Mouse (Mus musculus) kidney, adult 2 months (tissue): ENCODE results near the gene Lgals12. TPM values are rescaled to one million over a fixed set of nuclear protein-coding genes. Genes with fewer than 3 reads are reported as not detected.
A peak's percentile ranks its signal among the peaks of the same experiment; 100 is the strongest.

Experiments
- DNase-seq: peaks from one replicate; pipeline ENCODE4 v3.0.0; 2021
- H3K27ac ChIP-seq: fragments of 200-500 bp; 2 replicates; pipeline ENCODE4 v1.5.1; 2012; ENCODE audit warnings: low read depth, low read length, control low read depth, inconsistent platforms; ENCODE audit not compliant: insufficient read depth
- H3K27me3 ChIP-seq: fragments of 200-500 bp; replicated peaks from 2 replicates; pipeline ENCODE4 v1.6.1; 2012; ENCODE audit warnings: mild to moderate bottlenecking, moderate library complexity, low read length, inconsistent platforms; ENCODE audit not compliant: control insufficient read depth, insufficient read depth
- H3K36me3 ChIP-seq: fragments of 200-500 bp; 2 replicates; pipeline ENCODE4 v1.6.1; 2012; ENCODE audit warnings: mild to moderate bottlenecking, moderate library complexity, low read length, inconsistent platforms; ENCODE audit not compliant: control insufficient read depth, insufficient read depth
- H3K4me1 ChIP-seq: fragments of 200-500 bp; 2 replicates; pipeline ENCODE4 v1.6.1; 2011; ENCODE audit warnings: low read length; ENCODE audit not compliant: control insufficient read depth, insufficient read depth
- H3K4me3 ChIP-seq: fragments of 200-500 bp; 2 replicates; pipeline ENCODE4 v1.5.1; 2011; ENCODE audit warnings: mild to moderate bottlenecking, low read depth, low read length, control low read depth; ENCODE audit not compliant: insufficient read depth
- CTCF ChIP-seq: fragments of 200-500 bp; conservative IDR thresholded peaks from 2 replicates; pipeline ENCODE4 v1.5.1; 2011; ENCODE audit warnings: low read depth, mild to moderate bottlenecking, control low read depth, low read length, moderate library complexity, mixed read lengths; ENCODE audit not compliant: insufficient read depth, insufficient read length
- POLR2A ChIP-seq: fragments of 200-500 bp; IDR thresholded peaks from one replicate; pipeline ENCODE4 v1.6.1; 2011; ENCODE audit warnings: low read depth, low read length, control low read depth
- WGBS: fragments of 180-500 bp; shearing (Covaris S2); methylation state at CpG from one replicate; pipeline ENCODE4 v1.1.7; 2018; 5-methylcytosine and 5-hydroxymethylcytosine counted together
- polyA plus RNA-seq: library from polyadenylated mRNA; depleted of rRNA; stranded (reverse); fragments of >200 nt; gene quantifications from 2 replicates; pipeline ENCODE4 v1.2.3, GENCODE M21; 2012; rRNA removed

Gene Lgals12
- polyA plus RNA-seq: 5.1 and 5.3 TPM in 2 replicates

GRCm38 (mm10) chr19:7606801-7607689 lies at the start of gene Lgals12:
Gene Lgals12 (minus strand): TSS chr19:7607193.
- Histone ChIP-seq H3K27ac (no peak within 1 kb of the TSS), H3K4me3 (no peak within 1 kb of the TSS), H3K4me1 (peaks cover 3% of the 10 kb centered on the region; the same call in 1 of the 2 replicates), H3K36me3 (no peaks in the 10 kb centered on the region), H3K27me3 (no peaks in the 10 kb centered on the region)
- 11% methylated on average over 15 of the region's 15 CpGs for WGBS
- DNase-seq: peak; percentile 35
- TF ChIP-seq CTCF (no peak), POLR2A (no peak)

DNA sequence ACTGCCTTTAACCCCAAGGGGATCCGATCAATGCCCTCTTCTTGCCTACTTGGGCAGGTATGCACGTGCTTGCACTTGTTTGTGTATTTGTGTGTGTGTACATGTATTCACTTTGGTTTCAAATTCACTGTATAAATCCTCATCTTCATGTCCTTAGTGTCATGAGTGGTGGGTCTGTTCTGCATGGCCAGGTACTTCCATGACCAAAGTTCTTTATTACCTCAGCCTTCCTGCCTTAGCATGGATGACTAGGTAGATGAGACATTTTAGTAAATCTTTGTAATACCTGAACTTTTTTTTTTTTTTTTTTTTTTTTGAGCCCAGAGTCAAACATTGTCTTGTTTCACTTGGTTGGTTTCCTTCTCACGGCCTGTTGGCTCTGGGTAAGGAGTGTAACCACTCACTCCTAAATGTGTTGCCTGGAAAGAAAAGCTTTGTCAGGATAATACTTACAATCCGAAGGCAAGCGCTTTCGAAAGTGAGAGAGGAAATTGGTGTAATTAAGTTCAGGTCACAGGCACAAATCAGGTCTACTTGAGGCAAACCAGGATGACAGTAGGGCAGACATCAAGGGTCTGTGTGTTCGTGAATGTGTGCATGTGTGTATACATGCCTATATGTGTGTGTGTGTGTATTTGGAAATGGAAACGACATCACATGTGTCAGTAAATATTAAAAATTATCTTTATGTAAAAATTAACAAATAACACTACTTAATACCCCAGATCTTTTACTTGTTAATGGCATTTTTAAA lies 42.1 kb upstream of the Lgals12 start:
- TF ChIP-seq POLR2A (no peak), CTCF (no peak)
- 38% methylated on average over 8 of the region's 8 CpGs for WGBS
- Histone ChIP-seq H3K4me3 (no peak overlapping the region), H3K27me3 (no peaks in the 10 kb centered on the region), H3K36me3 (no peaks in the 10 kb centered on the region), H3K4me1 (no peaks in the 10 kb centered on the region; the same call in 1 of the 2 replicates), H3K27ac (peak overlapping the region; percentile 43; the same call in 1 of the 2 replicates)
- DNase-seq: peak; percentile 69

- Histone ChIP-seq H3K4me3 (no peak overlapping the region), H3K36me3 (no peaks in the 10 kb centered on the region), H3K27ac (no peak overlapping the region), H3K27me3 (no peaks in the 10 kb centered on the region), H3K4me1 (no peaks in the 10 kb centered on the region; the same call in 1 of the 2 replicates)
- DNase-seq: peak; percentile 56
- TF ChIP-seq CTCF (no peak), POLR2A (no peak)
- 65% methylated on average over 1 of the region's 1 CpGs for WGBS
Observed at GRCm38 (mm10) chr19:7633786-7634185, 26.8 kb upstream of the Lgals12 start.

GRCm38 (mm10) chr19:7633021-7633420 lies 26.0 kb upstream of the Lgals12 start:
- TF ChIP-seq CTCF (no peak), POLR2A (no peak)
- no peak overlapping the region for H3K4me3 ChIP-seq
- H3K27me3 ChIP-seq: no peaks in the 10 kb centered on the region
- peak; percentile 68 for DNase-seq
- no peaks in the 10 kb centered on the region for H3K36me3 ChIP-seq
- H3K27ac ChIP-seq: no peak overlapping the region
- no peaks in the 10 kb centered on the region; the same call in 1 of the 2 replicates for H3K4me1 ChIP-seq

DNA sequence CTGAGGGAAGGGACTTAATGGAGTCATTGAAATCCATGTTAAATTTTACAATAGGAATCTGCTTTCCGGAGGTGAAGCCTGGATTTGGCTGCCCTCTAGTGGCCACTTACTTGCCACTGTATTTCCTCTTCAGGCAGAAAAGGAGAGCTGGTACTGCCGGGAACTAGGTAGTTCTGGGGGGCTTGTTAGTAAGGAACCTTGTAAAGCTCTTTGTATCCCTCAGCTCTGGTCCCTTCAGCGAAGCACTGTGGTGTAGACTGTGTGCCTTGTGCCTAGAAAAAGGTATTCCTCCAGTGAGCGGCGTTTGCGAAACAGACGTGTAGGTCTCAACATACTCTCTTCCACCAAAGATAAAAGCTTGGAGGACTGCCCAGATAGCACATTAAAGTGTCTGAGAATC lies 10.7 kb upstream of the Lgals12 start:
- no peaks in the 10 kb centered on the region for H3K36me3 ChIP-seq
- WGBS: 39% methylated on average over 7 of the region's 7 CpGs
- DNase-seq: peak; percentile 64
- TF ChIP-seq CTCF (peak; percentile 75), POLR2A (no peak)
- no peak overlapping the region for H3K4me3 ChIP-seq
- H3K27ac ChIP-seq: no peak overlapping the region
- no peaks in the 10 kb centered on the region for H3K4me1 ChIP-seq
- H3K27me3 ChIP-seq: no peaks in the 10 kb centered on the region

DNA sequence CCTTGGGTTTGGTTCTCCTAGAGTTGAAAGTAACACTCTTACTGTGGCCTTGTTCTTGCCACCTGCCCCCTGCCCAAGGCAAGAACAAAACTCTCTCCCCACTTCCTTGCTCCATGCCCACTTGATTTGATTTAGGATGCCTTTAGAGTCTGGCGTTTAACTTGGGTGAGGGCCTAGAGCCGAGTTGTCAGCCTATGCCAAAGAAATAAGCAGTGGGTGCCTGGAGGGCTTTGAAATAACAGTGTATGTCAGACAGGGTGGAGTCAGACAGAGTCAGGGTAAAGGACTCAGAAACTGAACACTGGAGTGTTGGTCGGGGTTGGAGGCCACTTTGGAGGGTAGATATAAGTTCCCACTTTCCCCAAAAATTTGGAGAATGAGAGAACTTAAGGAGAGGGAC lies 10.1 kb upstream of the Lgals12 start:
- TF ChIP-seq POLR2A (no peak), CTCF (no peak)
- 55% methylated on average over 3 of the region's 3 CpGs for WGBS
- H3K4me1 ChIP-seq: no peaks in the 10 kb centered on the region
- H3K27ac ChIP-seq: no peak overlapping the region
- no peak for DNase-seq
- H3K27me3 ChIP-seq: no peaks in the 10 kb centered on the region
- no peak overlapping the region for H3K4me3 ChIP-seq
- no peaks in the 10 kb centered on the region for H3K36me3 ChIP-seq
